Mouse (Mus musculus): ENCODE results near the gene Me1.

The Me1 gene

GRCm38 (mm10) chr9:86658347-86658746 lies 37.4 kb downstream of the Me1 start:
- DNase-seq (ENCODE audit: low spot score): no peak

- no peak for DNase-seq (ENCODE audit: low spot score)
These were observed 43.6 kb downstream of the Me1 start for GRCm38 (mm10) chr9:86652194-86652593.

GRCm38 (mm10) chr9:86651254-86651653 lies 44.5 kb downstream of the Me1 start:
- DNase-seq (ENCODE audit: low spot score): no peak

GRCm38 (mm10) chr9:86650822-86651221 lies 44.9 kb downstream of the Me1 start:
- DNase-seq (ENCODE audit: low spot score): no peak

- no peak for DNase-seq (ENCODE audit: low spot score)
These were observed 47.7 kb downstream of the Me1 start for GRCm38 (mm10) chr9:86647931-86648550.

GRCm38 (mm10) chr9:86646807-86647206 lies 48.9 kb downstream of the Me1 start:
- DNase-seq (ENCODE audit: low spot score): no peak

- DNase-seq (ENCODE audit: low spot score): no peak
These were observed 52.3 kb downstream of the Me1 start for GRCm38 (mm10) chr9:86643497-86643896.

GRCm38 (mm10) chr9:86638771-86639170 lies 57.0 kb downstream of the Me1 start:
- no peak for DNase-seq (ENCODE audit: low spot score)

GRCm38 (mm10) chr9:86631153-86631552 lies 64.6 kb downstream of the Me1 start:
- DNase-seq (ENCODE audit: low spot score): no peak

- no peak for DNase-seq (ENCODE audit: low spot score)
These were observed 65.3 kb downstream of the Me1 start for GRCm38 (mm10) chr9:86630352-86630931.

GRCm38 (mm10) chr9:86629379-86629778 lies 66.4 kb downstream of the Me1 start:
- no peak for DNase-seq (ENCODE audit: low spot score)

- DNase-seq (ENCODE audit: low spot score): no peak
These were observed 67.8 kb downstream of the Me1 start for GRCm38 (mm10) chr9:86627745-86628496.

- DNase-seq (ENCODE audit: low spot score): no peak
These were observed 68.8 kb downstream of the Me1 start for GRCm38 (mm10) chr9:86626906-86627305.

- DNase-seq (ENCODE audit: low spot score): no peak
These were observed 71.0 kb downstream of the Me1 start for GRCm38 (mm10) chr9:86624781-86625180.

GRCm38 (mm10) chr9:86624039-86624438 lies 71.7 kb downstream of the Me1 start:
- DNase-seq (ENCODE audit: low spot score): no peak

- no peak for DNase-seq (ENCODE audit: low spot score)
These were observed 73.7 kb downstream of the Me1 start for GRCm38 (mm10) chr9:86622062-86622461.

GRCm38 (mm10) chr9:86619341-86620139 lies 76.2 kb downstream of the Me1 start:
- DNase-seq (ENCODE audit: low spot score): no peak

- DNase-seq (ENCODE audit: low spot score): no peak
These were observed 77.8 kb downstream of the Me1 start for GRCm38 (mm10) chr9:86617837-86618492.

- DNase-seq (ENCODE audit: low spot score): no peak
These were observed 80.0 kb downstream of the Me1 start for GRCm38 (mm10) chr9:86615765-86616164.

GRCm38 (mm10) chr9:86612091-86612490 lies 83.7 kb downstream of the Me1 start:
- no peak for DNase-seq (ENCODE audit: low spot score)

- DNase-seq (ENCODE audit: low spot score): no peak
These were observed 90.0 kb downstream of the Me1 start for GRCm38 (mm10) chr9:86605776-86606175.

GRCm38 (mm10) chr9:86599723-86600303 lies 95.9 kb downstream of the Me1 start:
- no peak for DNase-seq (ENCODE audit: low spot score)

All from ovary, postnatal 10 days (tissue).